Mouse (Mus musculus): ENCODE data around the gene Upp2. TPM values are rescaled to one million over a fixed set of nuclear protein-coding genes. Genes with fewer than 3 reads are reported as not detected.

Gene Upp2
- total and polyA plus RNA-seq, 2 experiments from 2014 or later = 10.8 to 12.6 TPM

GRCm38 (mm10) chr2:58535233-58535632 lies 31.9 kb upstream of the Upp2 start:
- ATAC-seq (no peak), DNase-seq (no peak)
- no peak for TF ChIP-seq CTCF (IDR thresholded peaks at IDR 0.05; ENCODE audit: low read depth)
- Histone ChIP-seq H3K27me3 (ENCODE audit: insufficient read depth, low read length) (no peaks in the 10 kb centered on the region), H3K9ac (no peak overlapping the region), H3K27ac (ENCODE audit: low read depth, low read length) (no peak overlapping the region), H3K36me3 (ENCODE audit: insufficient read depth) (peaks cover 4% of the 10 kb centered on the region; the same call in 1 of the 2 replicates), H3K4me3 (ENCODE audit: low read depth, low read length) (no peak overlapping the region), H3K9me3 (ENCODE audit: low read length) (no peaks in the 10 kb centered on the region), H3K4me2 (ENCODE audit: low read depth) (no peak overlapping the region), H3K4me1 (ENCODE audit: insufficient read depth) (peaks cover 19% of the 10 kb centered on the region)
- WGBS = 83% methylated on average over 8 of the region's 8 CpGs

- Histone ChIP-seq H3K4me2 (ENCODE audit: low read depth) (no peak overlapping the region), H3K9ac (no peak overlapping the region), H3K4me3 (ENCODE audit: low read depth, low read length) (no peak overlapping the region), H3K27me3 (ENCODE audit: insufficient read depth, low read length) (no peaks in the 10 kb centered on the region), H3K9me3 (ENCODE audit: low read length) (no peaks in the 10 kb centered on the region), H3K36me3 (ENCODE audit: insufficient read depth) (peaks cover 4% of the 10 kb centered on the region; the same call in 1 of the 2 replicates), H3K27ac (ENCODE audit: low read depth, low read length) (no peak overlapping the region), H3K4me1 (ENCODE audit: insufficient read depth) (peaks cover 14% of the 10 kb centered on the region)
- no peak for DNase-seq
- ATAC-seq = no peak
- no peak for TF ChIP-seq CTCF (IDR thresholded peaks at IDR 0.05; ENCODE audit: low read depth)
- 93% methylated on average over 3 of the region's 3 CpGs for WGBS
Observed at GRCm38 (mm10) chr2:58536796-58537195, 30.3 kb upstream of the Upp2 start.

DNA sequence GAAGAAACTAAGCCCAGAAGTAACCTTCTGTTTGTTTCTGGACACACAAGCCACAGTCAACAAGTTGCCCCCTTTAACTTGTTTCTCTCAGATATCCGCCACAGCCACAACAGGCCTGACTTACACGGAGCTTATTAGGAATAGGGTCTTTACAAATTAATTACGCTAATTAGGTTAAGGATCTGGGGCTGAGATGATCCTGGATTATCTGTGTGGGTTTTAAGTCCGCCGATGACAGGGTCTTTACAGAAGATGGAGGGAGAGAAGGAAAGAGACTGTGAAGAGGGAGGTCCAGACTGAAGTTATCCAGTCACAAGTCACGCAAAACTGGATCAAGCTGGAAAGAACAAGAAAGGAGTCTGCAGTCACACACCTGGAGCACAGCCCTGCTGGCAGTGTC lies 28.9 kb upstream of the Upp2 start:
- H3K27ac ChIP-seq (ENCODE audit: low read depth, low read length) = no peak overlapping the region
- WGBS = 58% methylated on average over 6 of the region's 6 CpGs
- H3K4me3 ChIP-seq (ENCODE audit: low read depth, low read length) = no peak overlapping the region
- no peak for DNase-seq
- H3K9me3 ChIP-seq (ENCODE audit: low read length) = no peaks in the 10 kb centered on the region
- H3K36me3 ChIP-seq (ENCODE audit: insufficient read depth) = peaks cover 4% of the 10 kb centered on the region; the same call in 1 of the 2 replicates
- H3K27me3 ChIP-seq (ENCODE audit: insufficient read depth, low read length) = no peaks in the 10 kb centered on the region
- no peak for TF ChIP-seq CTCF (IDR thresholded peaks at IDR 0.05; ENCODE audit: low read depth)
- no peak for ATAC-seq
- no peak overlapping the region for H3K4me2 ChIP-seq (ENCODE audit: low read depth)
- peaks cover 7% of the 10 kb centered on the region for H3K4me1 ChIP-seq (ENCODE audit: insufficient read depth)
- H3K9ac ChIP-seq = no peak overlapping the region

DNA sequence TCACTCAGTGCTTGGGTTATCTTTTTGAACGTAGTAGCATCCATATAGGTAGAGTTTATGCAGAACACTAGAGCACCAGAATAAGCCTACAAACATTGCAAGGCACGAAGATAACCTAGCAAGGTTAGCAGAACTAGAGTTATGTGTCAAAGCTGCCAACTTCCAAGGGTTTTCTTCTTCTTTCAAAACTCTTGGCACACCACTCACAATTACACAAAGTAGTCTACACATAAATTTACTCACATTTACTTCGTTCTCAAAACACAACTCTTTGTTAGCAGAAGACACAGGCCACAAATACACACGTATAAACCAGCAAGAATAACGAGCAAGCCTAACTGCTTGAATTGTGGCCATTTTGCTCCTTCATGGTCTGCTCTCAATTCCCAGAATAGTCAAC lies 23.8 kb upstream of the Upp2 start:
- no peak overlapping the region for H3K4me2 ChIP-seq (ENCODE audit: low read depth)
- H3K9me3 ChIP-seq (ENCODE audit: low read length) = no peaks in the 10 kb centered on the region
- no peak for TF ChIP-seq CTCF (IDR thresholded peaks at IDR 0.05; ENCODE audit: low read depth)
- H3K4me3 ChIP-seq (ENCODE audit: low read depth, low read length) = no peak overlapping the region
- H3K9ac ChIP-seq = no peak overlapping the region
- 66% methylated on average over 5 of the region's 5 CpGs for WGBS
- H3K4me1 ChIP-seq (ENCODE audit: insufficient read depth) = no peaks in the 10 kb centered on the region
- no peak for ATAC-seq
- H3K27ac ChIP-seq (ENCODE audit: low read depth, low read length) = no peak overlapping the region
- no peaks in the 10 kb centered on the region for H3K27me3 ChIP-seq (ENCODE audit: insufficient read depth, low read length)
- no peak for DNase-seq
- H3K36me3 ChIP-seq (ENCODE audit: insufficient read depth) = no peaks in the 10 kb centered on the region

- Histone ChIP-seq H3K4me2 (ENCODE audit: low read depth) (no peak overlapping the region), H3K27me3 (ENCODE audit: insufficient read depth, low read length) (no peaks in the 10 kb centered on the region), H3K9me3 (ENCODE audit: low read length) (no peaks in the 10 kb centered on the region), H3K27ac (ENCODE audit: low read depth, low read length) (no peak overlapping the region), H3K4me1 (ENCODE audit: insufficient read depth) (no peaks in the 10 kb centered on the region), H3K9ac (no peak overlapping the region), H3K4me3 (ENCODE audit: low read depth, low read length) (no peak overlapping the region), H3K36me3 (ENCODE audit: insufficient read depth) (no peaks in the 10 kb centered on the region)
- 95% methylated on average over 6 of the region's 6 CpGs for WGBS
- TF ChIP-seq CTCF (IDR thresholded peaks at IDR 0.05; ENCODE audit: low read depth) = no peak
- ATAC-seq = no peak
- DNase-seq = no peak
Observed at GRCm38 (mm10) chr2:58544368-58544767, 22.7 kb upstream of the Upp2 start.

DNA sequence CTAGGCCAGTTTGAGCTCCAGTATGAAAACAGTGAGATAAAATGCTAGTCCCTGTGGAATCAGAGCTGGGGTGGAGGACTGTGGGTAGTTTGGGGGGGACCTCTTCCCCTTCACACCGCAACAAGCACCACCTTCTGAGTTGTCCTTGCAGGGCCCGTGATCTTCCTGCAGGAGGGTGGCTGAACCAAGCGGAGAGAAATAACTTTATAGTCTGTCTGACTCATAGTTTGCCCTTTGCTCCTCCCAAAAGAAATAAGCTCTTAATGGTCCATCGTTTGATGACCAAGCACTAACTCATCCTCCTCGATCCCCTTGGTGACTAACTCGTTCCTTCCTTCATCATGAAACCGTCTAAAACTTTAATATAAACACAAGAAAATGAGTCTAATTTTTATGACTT lies 20.8 kb upstream of the Upp2 start:
- Histone ChIP-seq H3K9ac (no peak overlapping the region), H3K9me3 (ENCODE audit: low read length) (no peaks in the 10 kb centered on the region), H3K36me3 (ENCODE audit: insufficient read depth) (no peaks in the 10 kb centered on the region), H3K4me1 (ENCODE audit: insufficient read depth) (peaks cover 8% of the 10 kb centered on the region; the same call in 1 of the 2 replicates), H3K4me2 (ENCODE audit: low read depth) (no peak overlapping the region), H3K27me3 (ENCODE audit: insufficient read depth, low read length) (no peaks in the 10 kb centered on the region), H3K4me3 (ENCODE audit: low read depth, low read length) (no peak overlapping the region), H3K27ac (ENCODE audit: low read depth, low read length) (no peak overlapping the region)
- 93% methylated on average over 7 of the region's 7 CpGs for whole genome bisulfite sequencing
- ATAC-seq (no peak), DNase-seq (no peak)
- TF ChIP-seq CTCF (IDR thresholded peaks at IDR 0.05; ENCODE audit: low read depth) = no peak

GRCm38 (mm10) chr2:58548943-58549342 lies 18.2 kb upstream of the Upp2 start:
- ATAC-seq = no peak
- no peak for TF ChIP-seq CTCF (IDR thresholded peaks at IDR 0.05; ENCODE audit: low read depth)

More at GRCm38 (mm10) chr2:58548943-58549342, 18.2 kb upstream of the Upp2 start:
- Histone ChIP-seq H3K36me3 (ENCODE audit: insufficient read depth) (no peaks in the 10 kb centered on the region), H3K4me2 (ENCODE audit: low read depth) (no peak overlapping the region), H3K27me3 (ENCODE audit: insufficient read depth, low read length) (no peaks in the 10 kb centered on the region), H3K9me3 (ENCODE audit: low read length) (no peaks in the 10 kb centered on the region), H3K27ac (ENCODE audit: low read depth, low read length) (no peak overlapping the region), H3K9ac (no peak overlapping the region), H3K4me1 (ENCODE audit: insufficient read depth) (peaks cover 8% of the 10 kb centered on the region; the same call in 1 of the 2 replicates), H3K4me3 (ENCODE audit: low read depth, low read length) (no peak overlapping the region)
- DNase-seq = no peak
- 85% methylated on average over 7 of the region's 7 CpGs for WGBS

Measured in forebrain, postnatal 0 days (tissue).